Mouse (Mus musculus): Measurements from ENCODE around the gene Tet3.

DNA sequence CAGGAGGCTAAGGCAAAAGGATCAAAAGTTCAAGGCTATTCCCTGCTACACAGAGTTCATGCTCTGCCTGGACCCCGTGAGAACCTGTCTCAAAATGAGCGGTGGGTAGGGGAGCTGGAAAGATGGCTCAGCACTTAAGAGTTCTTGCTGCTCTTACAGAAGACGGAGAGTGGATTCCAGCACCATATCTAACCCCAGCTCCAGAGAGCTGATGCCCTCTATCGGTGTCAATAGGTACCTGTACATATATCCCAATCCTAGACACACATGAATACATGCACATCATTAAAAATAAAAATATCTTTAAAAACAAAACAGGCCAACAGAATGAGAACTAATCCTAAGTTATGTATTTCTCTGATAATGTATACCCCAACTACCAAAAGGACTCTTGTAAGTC, 19.3 kb upstream of the Tet3 start:
- no peak for TF ChIP-seq CTCF (IDR thresholded peaks at IDR 0.05; ENCODE audit: low read depth, low read length)
- no peak for TF ChIP-seq POLR2A (IDR thresholded peaks at IDR 0.05; ENCODE audit: insufficient read depth, low read length)

Measured in ES-Bruce4 (cell line).